Mouse (Mus musculus) layer of hippocampus, postnatal 25 days (tissue): ENCODE results near the gene Acad8. TPM values are rescaled to one million over a fixed set of nuclear protein-coding genes. Genes with fewer than 3 reads are reported as not detected.

Source experiments
- DNase-seq, 2 experiments: peaks; one replicate each; pipeline ENCODE4 v3.0.0; 2022; ENCODE audit warnings: mixed read lengths in 2 of 2, low spot score in 1 of 2; ENCODE audit errors: extremely low spot score in 1 of 2
- total RNA-seq, 2 experiments: library from RNA; stranded (reverse); gene quantifications; 2 replicates each; pipeline ENCODE4 v1.2.3; 2021

The Acad8 gene
- total RNA-seq, 2 experiments from 2014 or later: 35.0 to 36.4 TPM

- DNase-seq: no peak
Measured at GRCm38 (mm10) chr9:26985668-26986277, 13.6 kb downstream of the Acad8 start.

GRCm38 (mm10) chr9:26985090-26985613 is 14.2 kb downstream of the Acad8 start:
- no peak for DNase-seq

- DNase-seq: no peak
Measured at GRCm38 (mm10) chr9:26978776-26979175, 20.6 kb downstream of the Acad8 start.

GRCm38 (mm10) chr9:26977754-26978153 is 21.6 kb downstream of the Acad8 start:
- DNase-seq: no peak

GRCm38 (mm10) chr9:26947790-26948189 is 51.6 kb downstream of the Acad8 start:
- DNase-seq: no peak

- DNase-seq: no peak
Measured at GRCm38 (mm10) chr9:26924146-26924545, 75.2 kb downstream of the Acad8 start.

Other genes starting within 250 kb of the Acad8 start
- gene Glb1l2, start 193.1 kb downstream of the Acad8 start, total RNA-seq: under 1 TPM; 0.30 to 0.38 TPM
- not detected for gene Glb1l3, start 138.7 kb downstream of the Acad8 start, total RNA-seq
- gene Gm1110, start 76.5 kb downstream of the Acad8 start, total RNA-seq: not detected
- gene Thyn1, start 144 bp upstream of the Acad8 start, total RNA-seq: 10 to 100 TPM; 94.3 to 98.7 TPM
- 100 to 1,000 TPM; 111 to 114 TPM for gene Vps26b, start 30.5 kb upstream of the Acad8 start, total RNA-seq
- gene Ncapd3, start 30.6 kb upstream of the Acad8 start, total RNA-seq: 10 to 100 TPM; 15.6 to 19.0 TPM
- 10 to 100 TPM; 43.0 to 44.2 TPM for gene Jam3, start 155.9 kb upstream of the Acad8 start, total RNA-seq